Mouse (Mus musculus) myocyte (in vitro differentiated cells): ENCODE data around the gene Sectm1a.

Experiments used
- CEBPB ChIP-seq: IDR thresholded peaks from 2 replicates; pipeline ENCODE4 v1.6.1; 2011; ENCODE audit warnings: mild to moderate bottlenecking, moderate library complexity; ENCODE audit not compliant: poor library complexity, insufficient read depth, severe bottlenecking
- E2F4 ChIP-seq: IDR thresholded peaks from one replicate; pipeline ENCODE4 v1.6.1; 2011; ENCODE audit warnings: mild to moderate bottlenecking, control low read depth, moderate library complexity; ENCODE audit not compliant: insufficient read depth
- MAX ChIP-seq: IDR thresholded peaks from one replicate; pipeline ENCODE4 v1.6.1; 2011; ENCODE audit warnings: low read depth, mild to moderate bottlenecking, control low read depth
- MYOD1 ChIP-seq, 3 experiments: IDR thresholded peaks; one replicate each; pipeline ENCODE4 v1.6.1; 2011; ENCODE audit warnings: control low read depth in 2 of 3, low read depth in 2 of 3, mild to moderate bottlenecking in 2 of 3, moderate library complexity in 1 of 3; ENCODE audit not compliant: insufficient read length in 2 of 3, control insufficient read depth in 1 of 3
- MYOG ChIP-seq, 3 experiments: IDR thresholded peaks; one replicate each; pipeline ENCODE4 v1.6.1; 2011; ENCODE audit warnings: control low read depth in 2 of 3, low read depth in 2 of 3, mild to moderate bottlenecking in 2 of 3; ENCODE audit not compliant: insufficient read length in 2 of 3, control insufficient read depth in 1 of 3, insufficient read depth in 1 of 3
- POLR2A ChIP-seq: IDR thresholded peaks from one replicate; pipeline ENCODE4 v1.6.1; 2011; ENCODE audit warnings: low read depth, mild to moderate bottlenecking, control low read depth, moderate library complexity; ENCODE audit not compliant: insufficient read length
- POLR2AphosphoS2 ChIP-seq: IDR thresholded peaks from one replicate; pipeline ENCODE4 v1.6.1; 2011; ENCODE audit warnings: low read depth, control low read depth; ENCODE audit not compliant: insufficient read length
- REST ChIP-seq: IDR thresholded peaks from one replicate; pipeline ENCODE4 v1.6.1; 2011; ENCODE audit warnings: mild to moderate bottlenecking, control low read depth, moderate library complexity; ENCODE audit not compliant: insufficient read depth, insufficient read length
- SRF ChIP-seq: IDR thresholded peaks from one replicate; pipeline ENCODE4 v1.6.1; 2011; ENCODE audit warnings: low read depth; ENCODE audit not compliant: control insufficient read depth, insufficient read length
- TCF12 ChIP-seq: IDR thresholded peaks from one replicate; pipeline ENCODE4 v1.6.1; 2011; ENCODE audit warnings: mild to moderate bottlenecking, control low read depth; ENCODE audit not compliant: poor library complexity, insufficient read depth, severe bottlenecking
- TCF3 ChIP-seq: IDR thresholded peaks from one replicate; pipeline ENCODE4 v1.6.1; 2011; ENCODE audit warnings: low read depth, control low read depth; ENCODE audit not compliant: insufficient read length
- USF1 ChIP-seq: IDR thresholded peaks from one replicate; pipeline ENCODE4 v1.6.1; 2011; ENCODE audit warnings: low read depth, mild to moderate bottlenecking, control low read depth, moderate library complexity

- TF ChIP-seq POLR2A (no peak), MYOD1 (IDR thresholded peaks at IDR 0.05; ENCODE audit: control insufficient read depth in 1 of 3, insufficient read length in 2 of 3, low read depth in 2 of 3) (no peak), USF1 (no peak), MAX (no peak), E2F4 (no peak), MYOG (IDR thresholded peaks at IDR 0.05; ENCODE audit: control insufficient read depth in 1 of 3, insufficient read depth in 1 of 3, insufficient read length in 2 of 3, low read depth in 2 of 3) (no peak), CEBPB (no peak), SRF (no peak), POLR2AphosphoS2 (no peak), REST (no peak), TCF12 (no peak), TCF3 (no peak)
Observed at GRCm38 (mm10) chr11:121049840-121050239, 31.2 kb downstream of the Sectm1a start.
